Mouse (Mus musculus) cerebral cortex, adult 2 months (tissue): ENCODE data around the gene Tdp2.

ENCODE experiments used
- WGBS: fragments of 180-500 bp; shearing (Covaris S2); methylation state at CpG from one replicate; pipeline ENCODE4 v1.1.7; 2018; 5-methylcytosine and 5-hydroxymethylcytosine counted together

The Tdp2 gene

DNA sequence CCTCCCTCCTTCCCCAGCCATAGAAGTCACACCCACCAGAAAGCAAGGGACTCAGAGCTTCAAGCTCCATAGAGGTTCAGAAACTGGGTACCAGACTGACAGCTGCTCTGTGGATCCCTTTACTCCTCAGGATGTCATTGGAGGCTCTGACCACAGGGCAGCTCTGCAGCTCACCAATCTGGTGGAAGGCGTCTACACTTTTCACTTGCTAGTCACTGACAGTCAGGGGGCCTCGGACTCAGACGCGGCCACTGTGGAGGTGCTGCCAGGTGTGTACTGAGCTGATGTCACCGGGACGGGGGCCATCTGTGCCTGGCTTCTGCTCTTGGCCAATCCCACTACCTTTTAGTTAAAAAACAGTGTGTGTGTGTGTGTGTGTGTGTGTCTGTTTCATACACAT is 50.9 kb downstream of the Tdp2 start:
- 98% methylated on average over 6 of the region's 6 CpGs for WGBS

- WGBS: 54% methylated on average over 1 of the region's 1 CpGs
Measured at GRCm38 (mm10) chr13:24889554-24889953, 58.1 kb downstream of the Tdp2 start.
